Mouse (Mus musculus): ENCODE results near the gene Htra2. TPM values are rescaled to one million over a fixed set of nuclear protein-coding genes. Genes with fewer than 3 reads are reported as not detected.
A peak's percentile ranks its signal among the peaks of the same experiment; 100 is the strongest.

The Htra2 gene
- 78.3 and 79.8 TPM in 2 replicates for polyA plus RNA-seq (2015; fragmentation: Nextera tagmentation; extraction: Ambion mirVana)

DNA sequence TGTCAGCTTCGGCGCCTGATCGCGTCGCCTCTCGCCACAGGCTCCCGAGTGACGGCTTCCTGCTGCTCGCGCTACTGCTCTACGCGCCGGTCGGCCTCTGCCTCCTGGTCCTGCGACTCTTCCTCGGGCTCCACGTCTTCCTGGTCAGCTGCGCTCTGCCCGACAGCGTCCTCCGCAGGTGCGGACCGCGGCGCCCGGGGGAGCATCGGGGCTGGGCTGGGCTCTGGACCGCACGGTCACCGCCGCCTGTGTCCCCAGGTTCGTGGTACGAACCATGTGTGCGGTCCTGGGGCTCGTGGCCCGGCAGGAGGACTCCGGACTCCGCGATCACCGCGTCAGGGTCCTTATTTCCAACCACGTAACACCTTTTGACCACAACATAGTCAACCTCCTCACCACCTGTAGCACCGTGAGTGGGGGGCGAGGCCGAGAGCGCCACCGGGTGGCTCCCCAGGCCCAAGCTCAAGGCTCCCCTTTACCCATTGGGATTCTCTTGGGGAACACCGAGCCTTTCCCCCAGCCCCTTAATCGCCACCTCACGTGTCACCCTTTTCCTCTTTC is at the start of gene Htra2:
Gene Htra2 (minus strand): TSS at position 403 of the 561 bp plus-strand sequence.
- Histone ChIP-seq H3K27ac (replicated peaks) (peak within 1 kb of the TSS; percentile 87), H3K4me3 (peak within 1 kb of the TSS; percentile 78), H3K4me1 (replicated peaks) (peaks cover 29% of the 10 kb centered on the region), H3K4me2 (peak within 1 kb of the TSS; percentile 92), H3K36me3 (peaks cover 14% of the 10 kb centered on the region), H3K9me3 (no peaks in the 10 kb centered on the region), H3K27me3 (no peaks in the 10 kb centered on the region), H3K9ac (peak within 1 kb of the TSS; percentile 86)
- WGBS, result under 1% methylated on average over 50 of the region's 50 CpGs
- ATAC-seq (ENCODE audit: low FRiP score, low read depth), result peak; percentile 17; the same call in 1 of the 2 replicates

DNA sequence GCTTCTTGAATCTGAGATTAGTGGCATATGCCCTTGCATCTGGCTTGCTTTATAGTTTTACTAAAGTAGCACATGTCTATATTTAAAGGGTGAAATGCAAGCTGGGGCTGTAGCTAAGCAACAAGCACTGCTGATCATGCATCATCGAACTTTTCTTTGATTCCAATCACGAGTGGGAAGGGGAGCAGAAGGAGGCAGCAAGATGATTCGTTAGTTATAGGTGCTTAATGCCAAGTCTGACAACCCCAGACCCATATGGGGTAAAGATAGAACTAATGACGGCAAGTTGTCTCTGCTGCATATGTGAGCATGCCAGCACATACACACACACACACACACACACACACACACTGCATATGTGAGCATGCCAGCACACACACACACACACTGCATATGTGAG is 49.1 kb upstream of the Htra2 start:
- Histone ChIP-seq H3K9ac (no peak overlapping the region), H3K27me3 (no peaks in the 10 kb centered on the region), H3K4me2 (no peak overlapping the region), H3K36me3 (peaks cover 2% of the 10 kb centered on the region; the same call in 1 of the 2 replicates), H3K4me3 (no peak overlapping the region), H3K4me1 (replicated peaks) (peaks cover 35% of the 10 kb centered on the region), H3K27ac (replicated peaks) (no peak overlapping the region), H3K9me3 (no peaks in the 10 kb centered on the region)
- 60% methylated on average over 4 of the region's 4 CpGs for WGBS
- no peak for ATAC-seq (ENCODE audit: low FRiP score, low read depth)

DNA sequence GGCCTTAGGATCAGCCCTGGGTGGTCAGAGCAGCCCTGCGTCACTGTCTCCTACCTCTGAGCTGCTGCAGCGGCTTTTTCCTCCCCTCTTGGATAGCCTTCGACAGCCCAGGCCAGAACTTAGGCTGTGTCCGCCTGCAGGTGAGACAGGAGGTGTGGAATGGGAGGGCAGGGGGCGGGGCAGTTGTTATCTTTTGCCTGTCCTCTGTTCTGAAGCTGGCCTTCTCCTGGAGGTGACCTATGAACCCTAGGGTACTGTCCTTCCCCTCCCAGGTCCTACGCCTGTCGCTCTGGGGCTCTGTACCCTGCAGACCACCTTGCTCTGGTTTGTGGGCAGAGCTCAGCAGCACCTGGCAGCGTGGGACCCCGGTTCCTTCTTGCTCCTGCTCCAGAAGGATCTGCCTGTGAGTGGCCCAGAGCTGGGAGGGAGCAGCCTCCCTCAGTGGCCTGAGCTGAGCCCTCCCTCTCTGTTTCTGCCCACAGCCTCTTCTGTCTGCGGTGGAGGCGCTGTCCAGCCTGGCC is 48.1 kb upstream of the Htra2 start:
- 49% methylated on average over 11 of the region's 11 CpGs for WGBS
- Histone ChIP-seq H3K27me3 (peaks cover 1% of the 10 kb centered on the region; the same call in 1 of the 2 replicates), H3K4me1 (replicated peaks) (peaks cover 30% of the 10 kb centered on the region)

DNA sequence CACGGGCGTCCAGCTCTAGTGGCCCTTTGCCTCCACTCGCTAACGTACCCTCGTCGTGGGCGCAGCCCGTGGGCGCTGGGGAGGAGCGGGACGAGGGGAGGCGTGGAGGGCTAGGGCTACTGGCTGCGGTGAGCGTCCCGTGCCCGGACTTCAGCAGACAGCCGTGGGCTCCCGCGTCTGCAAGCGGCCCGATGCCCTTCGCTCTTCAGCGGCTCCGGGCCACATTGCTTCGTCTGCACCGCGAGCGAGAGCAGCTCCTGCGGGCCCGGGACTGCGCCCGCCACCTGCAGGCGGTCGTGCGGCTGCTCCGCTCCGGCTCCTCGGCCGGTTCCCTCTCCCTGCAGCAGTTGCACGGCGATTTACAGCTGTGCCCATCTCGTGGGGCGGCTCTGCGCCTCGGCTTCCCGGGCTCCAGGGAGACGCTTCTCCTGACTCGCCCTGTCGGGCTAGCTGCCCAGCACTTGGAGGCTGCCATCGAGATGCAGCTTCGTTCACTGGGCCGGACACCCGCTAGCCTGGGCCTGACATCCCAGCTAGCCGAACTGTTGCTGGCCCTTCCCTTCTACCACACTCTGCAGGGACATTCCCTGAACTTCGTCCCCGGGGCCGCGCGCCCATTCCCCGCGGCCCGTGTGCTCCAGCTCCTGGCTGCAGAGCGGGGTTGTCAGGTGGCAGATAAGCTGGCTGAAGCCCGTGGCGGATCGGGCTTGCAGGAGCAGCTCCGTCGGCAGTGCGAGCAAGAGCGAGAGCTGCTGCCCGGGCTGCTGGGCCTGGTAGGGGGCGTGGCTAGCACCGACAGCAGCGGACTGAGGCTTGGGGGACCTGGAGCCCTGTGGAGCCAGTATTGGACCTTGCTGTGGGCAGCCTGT is 46.8 kb upstream of the Htra2 start:
- peak; percentile 73 for ATAC-seq (ENCODE audit: low FRiP score, low read depth)
- H3K4me3 ChIP-seq, result peak overlapping the region; percentile 62
- H3K9ac ChIP-seq, result peak overlapping the region; percentile 80
- WGBS, result under 1% methylated on average over 71 of the region's 74 CpGs
- no peaks in the 10 kb centered on the region for H3K36me3 ChIP-seq
- peaks cover 4% of the 10 kb centered on the region; the same call in 1 of the 2 replicates for H3K27me3 ChIP-seq
- H3K27ac ChIP-seq (replicated peaks), result peak overlapping the region; percentile 86
- H3K9me3 ChIP-seq, result no peaks in the 10 kb centered on the region
- peaks cover 21% of the 10 kb centered on the region for H3K4me1 ChIP-seq (replicated peaks)
- peak overlapping the region; percentile 95 for H3K4me2 ChIP-seq

More for the DNA sequence above, 48.1 kb upstream of the Htra2 start:
- Histone ChIP-seq H3K9ac (peak overlapping the region; percentile 80), H3K4me3 (peak overlapping the region; percentile 62), H3K36me3 (peaks cover 2% of the 10 kb centered on the region; the same call in 1 of the 2 replicates), H3K9me3 (no peaks in the 10 kb centered on the region), H3K27ac (replicated peaks) (no peak overlapping the region), H3K4me2 (peak overlapping the region; percentile 95)
- no peak for ATAC-seq (ENCODE audit: low FRiP score, low read depth)

- Histone ChIP-seq H3K4me1 (replicated peaks) (peaks cover 21% of the 10 kb centered on the region), H3K27ac (replicated peaks) (peak within 1 kb of the TSS; percentile 86), H3K27me3 (peaks cover 4% of the 10 kb centered on the region; the same call in 1 of the 2 replicates), H3K36me3 (no peaks in the 10 kb centered on the region), H3K9me3 (no peaks in the 10 kb centered on the region), H3K4me3 (peak within 1 kb of the TSS; percentile 62), H3K9ac (peak within 1 kb of the TSS; percentile 80), H3K4me2 (peak within 1 kb of the TSS; percentile 95)
- ATAC-seq (ENCODE audit: low FRiP score, low read depth), result peak; percentile 91
- under 1% methylated on average over 25 of the region's 25 CpGs for WGBS
Observed at GRCm38 (mm10) chr6:83101316-83101687, 46.2 kb upstream of the Htra2 start, which contains the start of the genes Ccdc142 and Gm42688. TSS of gene Ccdc142 (plus strand) at chr6:83101601. TSS of gene Gm42688 (plus strand) at chr6:83101617.

- Histone ChIP-seq H3K4me1 (replicated peaks) (peaks cover 18% of the 10 kb centered on the region), H3K36me3 (no peaks in the 10 kb centered on the region), H3K4me3 (no peak overlapping the region), H3K9ac (no peak overlapping the region), H3K27ac (replicated peaks) (no peak overlapping the region), H3K27me3 (peaks cover 4% of the 10 kb centered on the region; the same call in 1 of the 2 replicates), H3K9me3 (no peaks in the 10 kb centered on the region), H3K4me2 (no peak overlapping the region)
- no peak for ATAC-seq (ENCODE audit: low FRiP score, low read depth)
- 76% methylated on average over 2 of the region's 2 CpGs for WGBS
Observed at GRCm38 (mm10) chr6:83098411-83098810, 43.3 kb upstream of the Htra2 start.

DNA sequence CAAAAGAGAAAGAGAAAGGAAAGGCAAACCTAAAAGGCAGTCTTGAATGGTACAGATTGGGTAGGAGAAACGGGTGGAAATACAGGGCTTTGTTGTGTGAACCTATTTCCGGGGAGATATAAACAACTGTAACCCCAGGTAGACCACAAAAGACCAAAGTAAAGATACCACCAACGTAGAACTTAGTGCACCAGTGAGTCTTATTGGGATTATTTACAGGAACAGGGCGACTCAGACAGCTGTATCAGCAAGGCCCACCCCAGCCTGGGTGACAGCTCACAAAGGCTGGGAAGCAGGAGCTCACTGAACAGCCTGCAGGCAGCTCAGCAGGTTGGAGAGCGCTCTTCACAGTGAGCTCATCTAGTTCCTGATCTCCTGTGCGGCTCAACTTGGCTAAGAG is 40.9 kb upstream of the Htra2 start:
- H3K4me3 ChIP-seq, result no peak overlapping the region
- no peak overlapping the region for H3K4me2 ChIP-seq
- H3K9me3 ChIP-seq, result no peaks in the 10 kb centered on the region
- WGBS, result 41% methylated on average over 6 of the region's 6 CpGs
- no peak overlapping the region for H3K27ac ChIP-seq (replicated peaks)
- H3K27me3 ChIP-seq, result peaks cover 8% of the 10 kb centered on the region
- H3K4me1 ChIP-seq (replicated peaks), result 0 out of 2 replicates have a peak, but pooled peaks cover 4% of the 10 kb centered on the region
- H3K36me3 ChIP-seq, result no peaks in the 10 kb centered on the region
- H3K9ac ChIP-seq, result no peak overlapping the region
- ATAC-seq (ENCODE audit: low FRiP score, low read depth), result no peak

DNA sequence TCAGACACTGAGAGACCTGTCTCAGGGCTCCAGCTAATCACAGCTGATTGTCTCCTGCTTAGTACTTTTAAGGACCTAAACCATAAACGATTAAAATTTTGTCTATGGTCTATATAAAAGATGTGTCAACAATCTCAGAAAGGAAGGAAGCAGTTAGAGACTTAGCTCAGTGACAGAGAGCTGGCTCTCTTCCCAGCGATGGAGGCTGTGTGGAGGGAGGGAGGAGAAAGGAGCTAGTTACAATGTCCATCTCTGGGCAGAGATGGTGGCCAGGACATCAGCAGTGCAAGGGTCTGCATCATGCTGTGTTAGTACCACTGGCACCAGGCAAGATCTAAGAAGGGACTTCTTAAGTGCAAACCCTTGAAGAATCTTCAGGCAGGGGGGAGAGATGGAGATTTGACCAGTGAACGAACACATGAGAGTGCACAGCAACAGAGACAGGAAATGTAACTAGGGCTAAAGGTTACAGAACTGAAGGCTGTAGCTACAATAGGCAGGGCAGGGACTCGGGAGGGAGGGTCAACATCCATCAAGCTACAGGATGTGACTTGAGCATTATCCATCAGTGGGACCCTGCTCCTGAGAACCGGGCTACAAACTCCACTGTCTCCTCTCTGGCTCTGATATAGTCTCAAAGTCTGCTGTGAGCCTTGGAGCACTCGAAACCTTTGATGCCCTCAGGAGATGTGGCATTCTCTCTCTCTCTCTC is 37.5 kb upstream of the Htra2 start:
- no peak for ATAC-seq (ENCODE audit: low FRiP score, low read depth)

GRCm38 (mm10) chr6:83087926-83088260 is 32.8 kb upstream of the Htra2 start:
- no peak for ATAC-seq (ENCODE audit: low FRiP score, low read depth)
- peaks cover 79% of the 10 kb centered on the region for H3K27me3 ChIP-seq

More for the DNA sequence above, 37.5 kb upstream of the Htra2 start:
- Histone ChIP-seq H3K9me3 (no peaks in the 10 kb centered on the region), H3K4me1 (replicated peaks) (peaks cover 5% of the 10 kb centered on the region; the same call in 1 of the 2 replicates), H3K4me2 (no peak overlapping the region), H3K9ac (no peak overlapping the region), H3K27ac (replicated peaks) (no peak overlapping the region), H3K27me3 (peaks cover 34% of the 10 kb centered on the region), H3K36me3 (no peaks in the 10 kb centered on the region), H3K4me3 (no peak overlapping the region)
- 51% methylated on average over 6 of the region's 6 CpGs for WGBS

DNA sequence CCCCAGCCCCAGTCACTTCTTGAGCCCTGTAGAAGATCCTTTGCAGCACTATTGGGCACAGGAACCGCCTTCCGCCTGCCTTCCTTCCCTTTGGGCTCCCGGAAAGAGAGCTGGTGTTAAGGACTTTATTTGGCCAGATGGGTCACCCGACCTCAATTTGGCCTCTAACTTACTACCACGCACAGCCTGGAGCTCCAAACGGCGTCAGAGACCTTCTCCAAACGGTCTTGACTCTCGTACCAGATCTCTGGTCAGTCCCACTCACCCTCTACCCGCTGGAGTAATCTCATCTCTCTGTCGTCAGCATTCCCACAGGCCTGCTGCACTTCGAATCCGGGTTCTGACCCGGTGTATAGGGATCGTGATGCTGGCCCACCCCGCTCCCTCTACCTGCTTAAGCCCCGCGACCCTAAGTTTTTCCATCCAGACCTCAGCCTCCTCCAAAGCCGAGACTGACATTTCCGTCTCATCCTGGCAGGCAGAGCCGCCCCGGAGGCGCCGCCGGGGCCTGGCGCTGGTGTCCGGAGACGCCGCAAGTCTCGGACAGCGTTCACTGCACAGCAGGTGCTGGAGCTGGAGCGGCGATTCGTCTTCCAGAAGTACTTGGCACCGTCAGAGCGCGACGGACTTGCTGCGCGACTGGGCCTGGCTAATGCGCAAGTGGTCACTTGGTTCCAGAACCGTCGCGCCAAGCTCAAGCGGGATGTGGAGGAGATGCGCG is 32.3 kb upstream of the Htra2 start:
- Histone ChIP-seq H3K4me1 (replicated peaks) (peaks cover 12% of the 10 kb centered on the region), H3K27ac (replicated peaks) (no peak overlapping the region), H3K27me3 (peaks cover 84% of the 10 kb centered on the region), H3K36me3 (no peaks in the 10 kb centered on the region), H3K4me2 (peak overlapping the region; percentile 37), H3K9ac (no peak overlapping the region), H3K9me3 (no peaks in the 10 kb centered on the region), H3K4me3 (peak overlapping the region; percentile 1; the same call in 1 of the 2 replicates)
- no peak for ATAC-seq (ENCODE audit: low FRiP score, low read depth)
- WGBS, result 1% methylated on average over 47 of the region's 47 CpGs

More at GRCm38 (mm10) chr6:83087926-83088260, 32.8 kb upstream of the Htra2 start:
- H3K9me3 ChIP-seq, result no peaks in the 10 kb centered on the region
- no peak overlapping the region for H3K27ac ChIP-seq (replicated peaks)
- 0 out of 2 replicates have a peak overlapping the region, but pooled peaks have one; percentile 1 for H3K4me3 ChIP-seq
- no peaks in the 10 kb centered on the region for H3K36me3 ChIP-seq
- H3K4me2 ChIP-seq, result peak overlapping the region; percentile 37
- H3K9ac ChIP-seq, result no peak overlapping the region
- WGBS, result 2% methylated on average over 9 of the region's 9 CpGs
- peaks cover 12% of the 10 kb centered on the region for H3K4me1 ChIP-seq (replicated peaks)
